Mouse (Mus musculus) hindbrain, postnatal 0 days (tissue): ENCODE measurements around the gene Zc3h4. TPM values are rescaled to one million over a fixed set of nuclear protein-coding genes. Genes with fewer than 3 reads are reported as not detected.

Experiments used
- ATAC-seq: fragments of 200-750 bp; cut with Nextera tagmentation; 2 replicates; pipeline ENCODE4 v1.8.0; 2017; ENCODE audit warnings: mild to moderate bottlenecking, moderate TSS enrichment, moderate library complexity
- DNase-seq: peaks from one replicate; pipeline ENCODE4 v3.0.0-alpha.2; 2015; ENCODE audit warnings: low spot score
- H3K27ac ChIP-seq: fragments of 300-500 bp; sonication (generic); 2 replicates; pipeline ENCODE4 v1.5.1; 2014; ENCODE audit warnings: mild to moderate bottlenecking
- H3K27me3 ChIP-seq: fragments of 300-500 bp; sonication (generic); 2 replicates; pipeline ENCODE4 v1.6.1; 2014; ENCODE audit warnings: low read length, mixed read lengths; ENCODE audit not compliant: insufficient read depth
- H3K36me3 ChIP-seq: fragments of 300-500 bp; sonication (generic); 2 replicates; pipeline ENCODE4 v1.6.1; 2014; ENCODE audit warnings: low read length, mixed read lengths; ENCODE audit not compliant: insufficient read depth
- H3K4me1 ChIP-seq: fragments of 300-500 bp; sonication (generic); 2 replicates; pipeline ENCODE4 v1.6.1; 2014; ENCODE audit warnings: antibody characterized with exemption, low read length, mixed read lengths; ENCODE audit not compliant: insufficient read depth
- H3K4me2 ChIP-seq: fragments of 300-500 bp; sonication (generic); 2 replicates; pipeline ENCODE4 v1.6.1; 2014; ENCODE audit warnings: low read depth, mild to moderate bottlenecking, low read length, moderate library complexity, mixed read lengths
- H3K4me3 ChIP-seq: fragments of 300-500 bp; sonication (generic); 2 replicates; pipeline ENCODE4 v1.5.1; 2014; ENCODE audit warnings: low read length
- H3K9ac ChIP-seq: fragments of 300-500 bp; sonication (generic); replicated peaks from 2 replicates; pipeline ENCODE4 v1.6.1; 2014; ENCODE audit warnings: mild to moderate bottlenecking, low read length, moderate library complexity, mixed read lengths
- H3K9me3 ChIP-seq: fragments of 300-500 bp; sonication (generic); 2 replicates; pipeline ENCODE4 v1.6.1; 2016; ENCODE audit warnings: low read length, mixed read lengths
- CTCF ChIP-seq: IDR thresholded peaks from 2 replicates; pipeline ENCODE4 v1.5.1; 2016; ENCODE audit warnings: antibody characterized with exemption, control low read depth, low read depth
- WGBS: fragments of 180-500 bp; shearing (Covaris S2); extraction: QIAGEN DNeasy Blood & Tissue Kit; methylation state at CpG from one replicate; pipeline ENCODE4 v1.1.7; 2014; 5-methylcytosine and 5-hydroxymethylcytosine counted together
- polyA plus RNA-seq: library from polyadenylated mRNA; unstranded; fragments of >200 nt; fragmentation: Nextera tagmentation; extraction: Ambion mirVana; gene quantifications from 2 replicates; pipeline ENCODE4 v1.2.1, GENCODE M21; 2015
- total RNA-seq: library from RNA; depleted of rRNA; stranded (reverse); fragments of >200 nt; gene quantifications from 2 replicates; pipeline ENCODE4 v1.2.3, GENCODE M21; 2014

Zc3h4 gene
- total and polyA plus RNA-seq, 2 experiments from 2014 or later, result 8.3 to 38.2 TPM

GRCm38 (mm10) chr7:16435088-16435487 is 34.4 kb downstream of the Zc3h4 start:
- DNase-seq, result no peak
- no peak for TF ChIP-seq CTCF
- H3K4me3 ChIP-seq, result no peak overlapping the region
- no peaks in the 10 kb centered on the region for H3K4me1 ChIP-seq
- ATAC-seq, result no peak
- H3K27me3 ChIP-seq, result no peaks in the 10 kb centered on the region
- H3K9ac ChIP-seq, result no peak overlapping the region
- H3K27ac ChIP-seq, result no peak overlapping the region
- H3K9me3 ChIP-seq, result no peaks in the 10 kb centered on the region
- no peak overlapping the region for H3K4me2 ChIP-seq
- H3K36me3 ChIP-seq, result peaks cover 60% of the 10 kb centered on the region
- 81% methylated on average over 9 of the region's 9 CpGs for WGBS

GRCm38 (mm10) chr7:16441241-16441640 is 40.5 kb downstream of the Zc3h4 start:
- Histone ChIP-seq H3K9ac (no peak overlapping the region), H3K4me2 (no peak overlapping the region), H3K4me1 (no peaks in the 10 kb centered on the region), H3K4me3 (no peak overlapping the region), H3K36me3 (peaks cover 4% of the 10 kb centered on the region; the same call in 1 of the 2 replicates), H3K9me3 (no peaks in the 10 kb centered on the region), H3K27ac (no peak overlapping the region), H3K27me3 (no peaks in the 10 kb centered on the region)
- TF ChIP-seq CTCF, result peak; percentile 20; the same call in 1 of the 2 replicates
- DNase-seq, result no peak
- no peak for ATAC-seq

- H3K27ac ChIP-seq, result no peak overlapping the region
- no peak for DNase-seq
- no peak overlapping the region for H3K9ac ChIP-seq
- H3K4me1 ChIP-seq, result peaks cover 6% of the 10 kb centered on the region; the same call in 1 of the 2 replicates
- no peak overlapping the region for H3K4me3 ChIP-seq
- no peak for ATAC-seq
- no peak overlapping the region for H3K4me2 ChIP-seq
- H3K36me3 ChIP-seq, result no peaks in the 10 kb centered on the region
- no peaks in the 10 kb centered on the region for H3K9me3 ChIP-seq
- no peak for TF ChIP-seq CTCF
- WGBS, result 88% methylated on average over 6 of the region's 6 CpGs
- H3K27me3 ChIP-seq, result no peaks in the 10 kb centered on the region
These were observed 50.9 kb downstream of the Zc3h4 start for GRCm38 (mm10) chr7:16451656-16452055.

DNA sequence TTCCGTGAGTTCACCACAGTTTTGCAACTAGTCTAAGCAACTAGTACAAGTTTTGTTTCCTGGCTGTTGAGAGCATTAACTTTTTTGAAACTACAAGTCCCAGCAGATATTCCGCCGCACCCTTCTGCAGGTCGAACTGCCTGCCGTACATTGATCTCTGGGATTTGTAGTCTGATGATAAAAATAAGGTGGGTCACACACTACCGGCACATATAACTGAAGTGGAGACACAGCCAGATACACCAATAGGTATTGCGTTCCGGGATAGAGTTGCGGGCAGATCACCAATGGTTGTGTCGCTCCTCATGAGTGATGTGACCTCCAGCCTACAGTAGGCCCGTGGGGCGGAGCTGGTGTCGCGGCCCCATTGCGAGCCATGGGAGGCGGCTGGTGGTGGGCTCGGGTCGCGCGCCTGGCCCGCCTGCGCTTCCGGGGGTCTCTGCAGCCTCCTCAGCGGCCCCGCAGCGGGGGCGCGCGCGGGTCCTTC is 51.9 kb downstream of the Zc3h4 start, which contains the start of gene Tmem160:
Gene Tmem160 (plus strand): TSS at position 193 of the 487 bp plus-strand sequence.
- H3K4me3 ChIP-seq, result peak within 1 kb of the TSS; percentile 81

GRCm38 (mm10) chr7:16453118-16453711 is 52.5 kb downstream of the Zc3h4 start:
- peak overlapping the region; percentile 75 for H3K9ac ChIP-seq
- TF ChIP-seq CTCF, result no peak
- H3K36me3 ChIP-seq, result no peaks in the 10 kb centered on the region
- no peaks in the 10 kb centered on the region for H3K27me3 ChIP-seq
- peak overlapping the region; percentile 92 for H3K4me2 ChIP-seq
- ATAC-seq, result peak; percentile 81
- peak; percentile 82 for DNase-seq
- H3K27ac ChIP-seq, result peak overlapping the region; percentile 82
- under 1% methylated on average over 23 of the region's 23 CpGs for WGBS
- H3K4me3 ChIP-seq, result peak overlapping the region; percentile 81
- peaks cover 6% of the 10 kb centered on the region; the same call in 1 of the 2 replicates for H3K4me1 ChIP-seq
- H3K9me3 ChIP-seq, result no peaks in the 10 kb centered on the region

More for the DNA sequence above, 51.9 kb downstream of the Zc3h4 start, which contains the start of gene Tmem160:
- no peak for TF ChIP-seq CTCF
- H3K36me3 ChIP-seq, result no peaks in the 10 kb centered on the region
- DNase-seq (peak; percentile 96), ATAC-seq (peak; percentile 99)
- H3K27ac ChIP-seq, result peak within 1 kb of the TSS; percentile 82
- H3K27me3 ChIP-seq, result no peaks in the 10 kb centered on the region
- peaks cover 6% of the 10 kb centered on the region; the same call in 1 of the 2 replicates for H3K4me1 ChIP-seq
- H3K9me3 ChIP-seq, result no peaks in the 10 kb centered on the region
- peak within 1 kb of the TSS; percentile 75 for H3K9ac ChIP-seq
- H3K4me2 ChIP-seq, result peak within 1 kb of the TSS; percentile 92
- under 1% methylated on average over 30 of the region's 30 CpGs for WGBS

DNA sequence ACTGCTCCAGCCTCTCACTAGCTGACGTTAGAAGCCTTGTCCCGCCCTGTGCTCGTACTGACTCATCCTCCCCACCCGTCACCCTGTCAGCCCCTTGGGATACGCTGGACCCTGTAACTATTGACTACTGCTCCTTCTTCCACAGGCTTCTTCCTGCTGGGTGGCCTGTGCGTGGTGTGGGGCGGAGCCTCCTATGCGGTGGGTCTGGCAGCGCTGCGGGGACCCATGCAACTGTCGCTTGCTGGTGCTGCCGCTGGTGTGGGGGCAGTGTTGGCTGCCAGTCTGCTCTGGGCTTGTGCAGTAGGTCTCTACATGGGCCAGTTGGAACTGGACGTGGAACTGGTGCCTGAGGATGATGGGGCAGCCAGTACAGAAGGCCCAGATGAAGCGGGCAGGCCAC is 54.3 kb downstream of the Zc3h4 start:
- 95% methylated on average over 14 of the region's 14 CpGs for WGBS
- ATAC-seq (no peak), DNase-seq (no peak)
- H3K4me3 ChIP-seq, result no peak overlapping the region
- no peak overlapping the region for H3K9ac ChIP-seq
- no peak for TF ChIP-seq CTCF
- no peaks in the 10 kb centered on the region for H3K9me3 ChIP-seq
- peaks cover 6% of the 10 kb centered on the region; the same call in 1 of the 2 replicates for H3K4me1 ChIP-seq
- H3K27ac ChIP-seq, result no peak overlapping the region
- H3K27me3 ChIP-seq, result no peaks in the 10 kb centered on the region
- H3K36me3 ChIP-seq, result no peaks in the 10 kb centered on the region
- H3K4me2 ChIP-seq, result no peak overlapping the region

DNA sequence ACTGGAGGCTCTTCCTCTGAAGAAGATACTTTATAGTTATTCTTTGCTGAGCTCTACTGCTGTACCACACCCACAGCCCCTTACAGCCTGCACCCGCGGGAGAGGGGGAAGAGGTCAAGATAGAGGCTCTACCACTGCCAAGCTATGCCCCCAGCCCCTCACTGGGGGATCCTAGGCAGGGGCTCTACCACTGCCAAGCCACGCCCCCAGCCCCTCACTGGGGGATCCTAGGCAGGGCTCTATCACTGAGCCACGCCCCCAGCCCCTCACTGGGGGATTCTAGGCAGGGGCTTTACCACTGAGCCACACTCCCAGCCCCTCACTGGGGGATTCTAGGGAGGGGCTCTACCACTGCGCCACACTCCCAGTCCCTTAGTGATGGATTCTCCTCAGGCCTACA is 55.6 kb downstream of the Zc3h4 start:
- no peak for TF ChIP-seq CTCF
- no peak for DNase-seq
- Histone ChIP-seq H3K36me3 (no peaks in the 10 kb centered on the region), H3K27me3 (no peaks in the 10 kb centered on the region), H3K9ac (no peak overlapping the region), H3K4me3 (no peak overlapping the region), H3K27ac (no peak overlapping the region), H3K4me1 (peaks cover 6% of the 10 kb centered on the region; the same call in 1 of the 2 replicates), H3K9me3 (no peaks in the 10 kb centered on the region), H3K4me2 (no peak overlapping the region)
- ATAC-seq, result no peak
- WGBS, result 76% methylated on average over 4 of the region's 5 CpGs
